Mouse (Mus musculus) lung, postnatal 4 days (tissue): ENCODE data around the gene Drap1.

Source experiments
- DNase-seq, 2 experiments: peaks; one replicate each; pipeline ENCODE4 v3.0.0; 2021

Drap1 gene

DNA sequence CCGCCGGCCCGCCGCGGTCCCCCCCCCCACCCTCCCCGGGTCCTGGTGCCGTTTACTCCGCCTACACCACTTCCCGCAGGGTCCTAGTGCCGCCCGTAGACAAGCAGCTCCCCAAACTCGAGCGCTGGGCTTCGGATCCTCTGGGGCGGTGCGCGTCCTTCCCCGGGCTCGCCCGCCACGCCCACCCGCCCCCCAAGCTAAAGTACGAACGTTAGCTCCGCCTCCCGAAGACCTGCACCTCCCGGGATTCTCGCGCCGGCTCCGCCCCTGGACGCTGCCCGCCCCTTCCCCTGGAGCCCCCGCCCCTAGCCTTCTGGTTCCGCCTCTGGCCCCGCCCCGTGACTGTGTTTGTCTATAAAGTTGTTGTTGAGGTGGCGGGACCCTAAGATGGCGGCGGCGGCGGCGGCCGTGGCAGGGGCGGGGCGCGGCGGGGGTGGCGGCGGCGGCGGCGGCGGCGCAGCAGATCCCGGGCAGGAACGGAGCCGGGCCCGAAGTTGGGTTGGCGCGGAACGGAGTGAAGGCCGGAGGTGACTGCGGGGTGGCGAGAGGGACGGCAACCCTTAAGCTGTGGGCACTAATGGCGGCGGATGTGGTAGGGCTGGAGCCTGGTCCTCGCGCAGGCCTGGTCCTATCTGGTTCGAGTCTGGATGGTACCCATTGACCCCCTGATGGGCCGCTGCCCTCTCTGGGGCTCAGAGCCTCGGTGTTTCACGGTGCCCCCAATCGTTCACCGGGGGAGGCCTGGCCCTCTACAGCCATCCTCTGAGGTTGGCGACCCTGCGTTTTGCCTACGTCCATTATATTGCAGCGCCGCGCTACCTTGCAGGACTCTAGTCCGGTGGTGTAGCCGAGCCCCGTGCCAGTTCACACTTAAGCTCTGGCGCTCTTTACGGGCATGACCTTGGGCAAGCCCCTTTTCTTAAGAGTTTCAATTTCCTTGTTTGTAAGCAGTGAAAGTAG lies at the start of gene Drap1, which contains the start of gene AI837181:
Gene Drap1 (minus strand): TSS at position 198 of the 960 bp plus-strand sequence.
Gene AI837181 (plus strand): TSS at position 363 of the 960 bp plus-strand sequence.
- peak; percentile 95 to 96 for DNase-seq

DNA sequence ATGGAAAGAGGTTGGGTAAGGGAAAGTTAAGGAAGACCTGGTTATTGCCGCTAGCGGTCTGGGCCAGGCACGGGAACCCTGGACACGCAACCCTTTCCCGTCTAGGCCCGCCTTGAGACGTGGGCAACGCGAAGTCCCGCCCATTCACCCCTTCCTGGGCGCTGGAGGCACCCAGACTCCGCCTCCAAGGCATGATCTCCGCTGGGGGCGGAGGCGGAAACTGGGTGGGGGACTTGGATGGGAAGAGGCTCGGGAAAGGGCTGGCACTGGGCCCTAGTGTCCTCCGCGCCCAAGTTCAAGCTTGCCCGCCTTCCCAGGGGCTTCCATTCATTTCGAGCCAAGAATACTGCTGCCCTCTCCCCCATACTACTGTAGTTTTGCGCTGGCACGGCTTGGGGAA lies 48.9 kb upstream of the Drap1 start, which contains the start of gene Efemp2:
Gene Efemp2 (plus strand): TSS at position 235 of the 400 bp plus-strand sequence.
- peak; percentile 90 to 95 for DNase-seq

- DNase-seq: no peak
Measured at GRCm38 (mm10) chr19:5472857-5473256, 48.1 kb upstream of the Drap1 start.

DNA sequence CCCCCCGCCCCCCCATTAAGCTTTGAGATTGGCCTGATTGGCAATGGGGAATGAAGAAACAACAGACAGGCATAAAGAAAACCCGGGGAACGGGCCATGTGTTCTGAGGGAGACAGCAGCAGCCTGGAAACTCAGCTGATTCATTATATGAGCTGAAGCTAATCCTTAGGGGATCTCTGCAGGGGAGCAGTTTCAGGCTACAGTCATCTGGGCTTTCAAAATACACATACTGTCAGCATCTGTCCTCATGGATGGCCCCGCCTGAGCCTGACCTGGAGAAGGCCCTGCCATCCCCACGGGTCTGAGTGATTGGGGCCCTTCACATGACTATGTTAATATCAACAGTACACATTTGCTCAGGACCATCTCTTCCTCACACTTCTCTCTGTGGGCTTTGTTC lies 47.1 kb upstream of the Drap1 start:
- no peak for DNase-seq

- DNase-seq: no peak
Measured at GRCm38 (mm10) chr19:5468374-5468773, 43.6 kb upstream of the Drap1 start, which contains the start of gene Ctsw. TSS of gene Ctsw (minus strand) at chr19:5468507.

DNA sequence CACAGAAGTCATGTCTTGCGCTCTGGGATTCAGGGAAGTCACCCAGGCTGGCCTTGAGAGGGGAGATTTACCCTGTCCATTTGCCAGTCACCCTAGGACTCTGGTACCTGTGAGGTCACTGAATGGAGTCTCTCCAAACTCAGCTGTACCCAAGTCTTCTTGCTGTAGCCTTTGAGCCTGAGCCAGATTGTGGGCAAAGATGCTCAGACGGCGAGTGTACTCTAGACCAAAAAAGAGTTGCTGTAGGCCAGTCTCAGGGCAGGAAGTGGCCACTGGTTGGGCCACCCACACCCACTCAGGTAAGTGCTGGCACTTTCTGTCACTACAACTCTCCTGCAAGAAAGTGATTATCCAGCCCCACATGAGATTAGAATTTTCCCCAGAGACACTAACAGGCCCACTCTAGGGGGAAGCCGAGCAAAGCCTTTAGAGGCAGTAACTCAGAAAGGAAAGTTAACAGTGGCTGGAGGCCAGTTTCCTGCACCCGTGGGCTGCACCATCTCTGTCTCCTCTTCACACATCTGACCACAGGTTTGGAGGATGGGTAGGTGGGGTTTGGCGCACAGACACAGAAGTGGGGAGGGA lies 42.2 kb upstream of the Drap1 start:
- DNase-seq: no peak

DNA sequence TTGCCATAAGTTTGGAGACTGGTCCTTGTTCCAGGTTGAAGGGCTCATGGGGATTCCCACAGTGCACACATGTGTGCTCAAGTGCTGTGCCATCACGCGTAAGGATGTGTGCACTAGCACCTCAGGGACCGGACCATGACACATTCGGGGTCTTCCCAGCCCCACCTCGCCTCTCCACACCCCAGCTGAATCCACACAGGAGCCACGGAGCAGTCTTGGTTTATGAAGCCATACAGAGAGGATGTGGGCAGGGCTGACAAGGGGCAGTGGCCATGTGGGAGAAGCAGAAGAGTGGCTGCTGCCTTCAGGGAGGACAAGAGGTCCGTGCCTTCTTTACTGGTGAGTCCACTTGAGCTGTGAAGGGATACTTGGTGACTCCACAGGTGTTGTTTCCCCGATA lies 40.3 kb upstream of the Drap1 start:
- DNase-seq: no peak

GRCm38 (mm10) chr19:5463791-5464562 lies 39.2 kb upstream of the Drap1 start:
- peak; percentile 76 to 82 for DNase-seq

DNA sequence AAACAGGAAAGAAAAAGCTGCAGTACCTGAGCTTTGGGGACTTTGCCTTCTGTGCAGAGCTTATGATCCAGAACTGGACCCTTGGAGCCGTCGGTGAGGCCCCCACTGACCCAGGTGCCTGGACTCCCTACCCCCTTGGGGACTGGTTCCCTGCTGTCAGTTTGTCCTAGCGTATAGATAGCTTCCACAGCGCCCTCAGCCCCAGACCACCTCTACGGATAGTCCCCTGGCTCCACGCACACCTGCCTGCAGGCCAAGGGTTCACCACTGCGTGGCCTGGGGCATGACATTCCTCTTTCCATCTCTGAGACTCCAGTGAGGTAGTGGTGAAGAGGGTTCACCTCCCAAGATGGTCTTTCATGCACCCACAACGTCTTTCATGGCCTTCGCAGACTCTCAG lies 38.4 kb upstream of the Drap1 start:
- no peak for DNase-seq

DNA sequence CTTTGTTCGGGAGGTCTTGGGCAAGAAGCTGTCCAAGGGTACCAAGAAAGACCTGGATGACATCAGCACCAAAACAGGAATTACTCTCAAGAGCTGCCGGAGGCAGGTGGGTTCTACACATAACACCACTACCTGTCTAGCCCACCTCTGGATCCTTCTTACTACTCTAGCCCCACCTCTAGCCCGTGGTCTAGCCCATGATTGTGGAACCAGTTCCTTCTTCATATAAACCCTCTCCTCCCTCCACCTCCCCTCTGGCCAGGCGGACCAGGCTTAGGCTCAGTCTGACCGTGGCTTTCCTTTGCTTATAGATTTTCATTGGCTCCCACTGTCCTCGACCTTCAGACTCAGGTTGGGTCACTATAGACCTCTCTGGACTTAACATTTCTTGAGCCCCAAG lies 36.6 kb upstream of the Drap1 start:
- DNase-seq: no peak

DNA sequence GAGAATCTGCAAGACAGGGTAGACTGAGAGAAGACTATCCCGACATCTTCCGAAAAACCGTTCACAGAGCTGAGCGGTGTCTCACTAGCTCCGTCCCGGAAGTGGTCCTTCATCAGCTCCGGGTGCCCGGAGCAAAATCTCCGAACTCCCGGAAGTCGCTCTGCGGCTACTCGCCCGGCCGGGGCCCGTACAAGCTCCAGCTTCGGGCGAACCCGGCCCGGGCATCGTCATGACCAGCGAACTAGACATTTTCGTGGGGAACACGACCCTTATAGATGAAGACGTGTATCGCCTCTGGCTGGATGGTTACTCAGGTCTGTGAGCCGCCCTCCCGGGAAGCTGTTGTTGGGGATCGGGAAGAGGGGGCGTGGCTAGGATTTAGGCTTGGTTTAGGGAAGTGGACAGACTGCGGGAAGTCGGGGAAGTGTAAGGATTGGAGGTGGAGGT lies 35.7 kb upstream of the Drap1 start, which contains the start of gene Fibp:
Gene Fibp (plus strand): TSS at position 151 of the 447 bp plus-strand sequence.
- DNase-seq: peak; percentile 92 to 94

DNA sequence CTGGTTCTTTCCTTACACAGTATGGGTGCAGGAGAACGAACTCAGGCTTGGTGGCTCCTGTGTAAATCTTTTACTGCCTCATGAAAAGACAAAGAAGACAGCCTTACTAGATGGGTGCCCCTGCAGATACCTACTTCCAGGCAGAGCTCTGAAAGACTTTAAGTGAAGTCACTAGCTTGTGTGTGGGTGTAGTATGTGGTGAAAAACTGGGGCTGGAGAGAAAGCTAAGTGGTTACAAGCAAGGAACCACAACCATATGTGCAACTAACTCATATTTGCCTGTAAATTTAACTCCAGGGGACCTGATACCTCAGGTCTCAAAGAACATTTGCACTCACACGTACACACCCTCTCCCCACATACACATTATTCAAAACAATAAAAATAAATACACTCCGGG lies 35.1 kb upstream of the Drap1 start:
- no peak for DNase-seq

- no peak for DNase-seq
Measured at GRCm38 (mm10) chr19:5459019-5459418, 34.2 kb upstream of the Drap1 start.

DNA sequence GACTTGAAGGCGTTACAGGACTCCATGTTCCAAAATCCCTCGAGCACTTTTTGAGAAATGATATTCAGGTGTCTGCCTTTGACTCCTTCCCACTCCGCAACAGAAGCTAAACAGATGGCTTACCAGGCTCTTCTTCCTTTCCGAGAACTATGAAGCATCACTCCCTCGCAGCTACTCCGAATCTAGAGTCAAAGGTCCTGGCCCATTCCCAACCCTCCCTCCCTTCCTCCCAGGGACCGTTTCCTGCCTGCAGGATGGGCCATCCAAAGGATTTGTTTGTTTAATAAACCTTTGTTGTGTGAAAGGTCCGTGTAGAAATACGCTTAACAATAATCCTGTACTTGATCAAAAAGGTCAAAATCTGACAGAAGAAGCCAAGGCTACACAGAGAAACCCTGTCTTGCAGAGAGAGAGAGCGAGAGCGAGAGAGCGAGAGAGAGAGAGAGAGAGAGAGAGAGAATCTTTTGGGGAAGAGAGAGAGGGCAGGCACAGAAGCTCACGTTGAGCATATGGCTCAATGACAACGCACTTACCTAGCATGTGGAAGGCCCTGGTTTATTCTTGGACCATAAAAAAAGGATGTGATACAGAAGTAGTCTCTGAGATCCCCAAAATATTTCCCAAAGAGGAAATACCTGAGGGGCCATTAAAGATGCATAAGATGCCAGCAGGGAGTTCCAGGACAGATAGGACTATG lies 33.1 kb upstream of the Drap1 start, which contains the start of gene Ccdc85b:
Gene Ccdc85b (minus strand): TSS at position 149 of the 697 bp plus-strand sequence.
- no peak for DNase-seq

DNA sequence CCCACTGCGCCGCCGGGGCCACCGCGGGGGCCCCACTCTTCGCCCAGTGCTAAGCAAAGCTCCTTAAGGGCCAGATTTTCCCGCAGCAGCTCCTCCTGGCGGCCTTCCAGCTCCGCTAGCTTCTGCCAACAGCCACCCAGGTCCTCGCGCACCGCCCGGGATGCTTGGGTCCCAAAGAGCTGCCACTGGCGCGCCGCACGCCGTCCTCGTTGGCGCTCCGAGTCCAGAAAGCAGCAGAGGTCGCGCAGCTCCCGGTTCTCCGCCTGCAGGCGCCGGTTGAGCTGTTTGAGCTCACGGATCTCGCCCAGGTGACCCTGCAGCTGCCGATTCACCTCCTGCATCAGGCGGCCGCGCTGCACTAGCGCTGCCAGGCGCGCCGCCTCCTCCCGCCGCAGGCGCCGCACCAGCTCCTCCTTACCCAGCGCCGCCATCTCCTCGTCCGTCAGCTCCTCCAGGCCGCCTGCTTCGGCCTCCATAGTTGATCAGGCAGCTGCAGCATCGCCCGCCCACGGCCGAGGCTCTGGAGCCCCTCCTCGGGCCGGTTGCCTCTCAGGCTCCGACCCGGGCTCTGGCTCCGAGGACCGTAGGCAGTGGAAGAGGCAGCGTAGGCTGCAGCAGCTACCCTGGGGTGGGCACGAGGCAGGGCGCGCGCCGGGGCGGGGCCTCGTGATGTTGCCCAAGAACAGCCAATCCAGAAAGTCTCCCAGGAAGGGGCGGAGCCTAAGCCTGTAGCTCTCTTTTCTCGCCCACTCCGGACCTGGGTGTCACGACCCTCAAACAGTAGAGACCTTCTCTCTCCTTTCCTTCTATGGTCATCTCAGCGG lies 32.4 kb upstream of the Drap1 start:
- DNase-seq: peak; percentile 95 to 96

DNA sequence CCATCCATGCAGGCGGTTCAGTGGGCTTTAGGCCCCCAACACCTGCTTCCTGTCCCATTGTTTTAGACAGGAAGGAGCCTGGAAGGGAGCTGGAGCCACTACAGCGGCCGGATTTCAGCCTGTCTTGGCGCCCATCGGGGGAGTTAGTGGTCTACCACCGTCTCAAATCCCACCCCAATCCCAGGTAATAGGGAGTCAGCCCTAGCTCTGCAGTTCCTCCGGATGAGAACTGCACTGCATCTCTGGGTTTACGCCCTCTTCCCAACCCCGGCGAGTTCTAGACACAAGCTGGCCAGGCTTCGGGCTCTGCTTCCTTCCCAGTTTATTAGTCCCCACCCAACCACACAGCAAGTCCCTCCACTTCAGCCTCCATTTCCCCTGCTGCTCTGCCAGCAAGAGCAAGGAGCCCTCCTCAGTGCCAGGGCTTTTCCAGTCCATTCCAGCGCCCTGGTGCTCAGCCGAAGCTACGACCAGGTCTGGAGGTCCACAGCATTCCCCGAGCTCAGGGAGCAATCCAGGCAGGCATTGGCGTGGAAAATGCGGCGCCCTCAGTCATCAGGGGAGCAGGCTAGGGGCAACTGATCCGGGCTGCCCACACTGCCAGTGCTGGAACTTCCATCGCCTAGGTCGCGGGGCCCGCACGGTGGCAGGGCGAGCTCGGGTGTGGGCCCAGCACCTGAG lies 31.6 kb upstream of the Drap1 start:
- peak; percentile 53 to 71 for DNase-seq

GRCm38 (mm10) chr19:5455568-5455967 lies 30.8 kb upstream of the Drap1 start:
- peak in 1 of 2 experiments; percentile 37 for DNase-seq

GRCm38 (mm10) chr19:5455037-5455436 lies 30.3 kb upstream of the Drap1 start:
- DNase-seq: no peak

DNA sequence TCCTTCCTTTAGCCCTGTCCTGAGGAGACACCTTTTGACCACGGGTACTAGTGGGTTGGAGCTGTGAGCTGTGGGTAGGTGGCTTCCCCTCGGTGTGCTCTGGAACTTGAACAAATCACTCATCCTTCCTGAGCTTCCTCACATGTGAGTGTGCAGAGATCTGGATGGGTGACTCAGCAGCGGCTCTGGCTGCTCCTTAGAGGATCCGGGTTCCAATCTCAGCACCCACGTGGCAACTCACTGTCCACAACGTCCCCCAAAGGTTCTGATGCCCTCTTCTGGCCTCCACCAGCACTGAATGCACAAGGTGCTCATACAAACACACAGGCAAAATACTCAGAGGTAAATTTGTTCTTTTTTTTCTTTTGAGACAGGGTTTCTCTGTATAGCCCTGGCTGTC lies 27.0 kb upstream of the Drap1 start:
- DNase-seq: no peak

DNA sequence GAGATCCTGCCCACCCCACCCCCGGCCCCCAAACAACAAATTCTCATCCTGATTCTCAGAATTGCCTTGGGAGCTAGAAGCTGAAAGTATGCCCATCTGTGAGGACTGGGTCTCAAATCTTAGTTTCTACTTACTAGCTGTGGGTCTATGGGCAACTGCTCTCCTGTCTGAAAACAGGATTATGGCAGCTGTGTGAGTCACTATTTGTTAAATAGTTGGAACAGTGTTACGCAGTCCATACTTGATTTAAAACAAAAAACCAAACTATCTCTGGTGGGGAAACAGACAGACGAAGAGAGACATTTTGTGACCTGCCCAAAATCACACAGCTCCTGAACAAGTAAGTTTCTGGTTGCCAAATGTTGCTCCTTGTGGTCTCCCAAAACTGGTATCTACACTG lies 24.9 kb upstream of the Drap1 start:
- DNase-seq: no peak
